Mouse (Mus musculus): ENCODE results near the gene Brd3os. TPM values are rescaled to one million over a fixed set of nuclear protein-coding genes. Genes with fewer than 3 reads are reported as not detected.

Brd3os gene
- polyA plus RNA-seq, 1 experiment from 2014 or later = 7.1 TPM

DNA sequence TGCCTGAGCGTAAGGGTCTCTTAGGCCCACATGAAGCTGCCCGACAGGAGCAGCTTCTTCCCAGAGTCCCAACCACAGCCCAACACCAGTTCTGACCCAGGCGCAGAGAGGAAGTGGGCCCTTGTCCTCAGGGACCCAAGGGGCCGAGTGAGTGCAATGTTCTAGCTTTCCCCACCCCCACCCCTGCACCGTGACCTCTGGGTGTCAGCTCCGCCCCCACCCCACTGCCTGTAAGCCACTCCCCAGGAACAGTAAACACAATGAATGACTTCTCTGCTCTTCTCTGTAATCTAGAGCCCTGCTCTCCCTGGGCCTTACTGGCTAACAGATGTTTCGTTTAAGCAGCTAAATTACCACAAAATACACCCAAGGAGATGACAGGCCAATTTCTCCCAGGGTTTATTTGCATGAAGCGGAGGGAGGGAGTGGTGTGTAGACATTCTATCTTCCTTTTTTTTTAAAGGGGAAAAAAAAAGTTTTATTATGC, 30.4 kb upstream of the Brd3os start:
- WGBS = 11% methylated on average over 8 of the region's 8 CpGs
- Histone ChIP-seq H3K9ac (no peak overlapping the region), H3K4me1 (peaks cover 64% of the 10 kb centered on the region), H3K9me3 (no peaks in the 10 kb centered on the region), H3K4me3 (replicated peaks) (no peak overlapping the region), H3K27ac (peak overlapping the region; percentile 83), H3K4me2 (peak overlapping the region; percentile 39), H3K36me3 (no peaks in the 10 kb centered on the region), H3K27me3 (replicated peaks) (no peaks in the 10 kb centered on the region)
- ATAC-seq (ENCODE audit: insufficient read depth, low FRiP score, low read depth) = peak; percentile 37; the same call in 1 of the 2 replicates

DNA sequence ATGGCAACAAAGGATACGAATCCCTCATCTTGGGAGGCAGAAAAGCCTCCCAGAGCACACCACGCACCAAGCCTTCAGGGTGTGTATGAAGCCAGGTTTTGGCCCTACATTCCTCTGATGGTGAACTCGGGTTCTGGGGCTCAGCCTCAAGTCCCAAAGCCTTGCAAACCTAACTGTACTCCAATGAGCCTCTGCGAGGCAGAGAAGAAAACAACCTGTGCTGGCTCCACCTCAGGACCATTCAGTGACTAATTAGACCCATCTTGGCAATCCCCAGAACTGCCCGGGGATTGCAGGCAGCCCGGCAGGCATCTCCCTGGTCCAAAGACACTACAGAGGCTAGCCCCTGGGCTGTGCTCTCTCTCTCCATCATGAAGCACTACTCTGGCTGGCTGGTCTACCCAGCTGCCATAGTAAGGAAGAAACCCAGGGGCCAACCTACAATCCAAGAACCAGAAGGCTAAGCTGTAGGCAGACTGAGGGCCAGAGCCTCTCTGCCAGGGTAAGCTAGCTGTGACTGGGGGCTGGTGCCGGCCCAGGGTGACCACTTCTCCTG, 29.8 kb upstream of the Brd3os start:
- Histone ChIP-seq H3K36me3 (no peaks in the 10 kb centered on the region), H3K4me2 (peak overlapping the region; percentile 39), H3K9ac (no peak overlapping the region), H3K4me3 (replicated peaks) (no peak overlapping the region), H3K27ac (peak overlapping the region; percentile 83), H3K9me3 (no peaks in the 10 kb centered on the region), H3K4me1 (peaks cover 67% of the 10 kb centered on the region), H3K27me3 (replicated peaks) (no peaks in the 10 kb centered on the region)
- ATAC-seq (ENCODE audit: insufficient read depth, low FRiP score, low read depth) = no peak
- WGBS = 23% methylated on average over 7 of the region's 7 CpGs

DNA sequence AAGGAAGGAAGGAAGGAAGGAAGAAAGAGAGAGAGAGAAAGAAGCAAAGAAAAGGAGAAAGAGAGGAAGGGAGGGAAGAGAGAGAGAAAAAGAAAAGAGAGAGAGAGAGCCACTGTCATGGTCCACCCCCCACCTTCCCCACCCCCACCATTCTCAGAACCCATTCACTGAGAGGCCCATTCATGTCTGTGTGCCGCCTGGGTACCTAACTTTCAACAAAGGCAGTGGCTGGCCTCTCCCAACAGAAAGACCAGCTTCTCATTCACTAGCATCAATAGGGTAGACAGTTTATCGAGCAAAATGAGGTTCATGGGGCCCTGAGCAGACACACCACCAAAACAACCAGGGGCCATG, 28.6 kb upstream of the Brd3os start:
- WGBS = 46% methylated on average over 2 of the region's 2 CpGs
- ATAC-seq (ENCODE audit: insufficient read depth, low FRiP score, low read depth) = no peak
- Histone ChIP-seq H3K27ac (peak overlapping the region; percentile 86), H3K4me1 (peaks cover 75% of the 10 kb centered on the region), H3K4me2 (peak overlapping the region; percentile 37), H3K9me3 (no peaks in the 10 kb centered on the region), H3K4me3 (replicated peaks) (no peak overlapping the region), H3K9ac (no peak overlapping the region), H3K27me3 (replicated peaks) (no peaks in the 10 kb centered on the region), H3K36me3 (no peaks in the 10 kb centered on the region)

DNA sequence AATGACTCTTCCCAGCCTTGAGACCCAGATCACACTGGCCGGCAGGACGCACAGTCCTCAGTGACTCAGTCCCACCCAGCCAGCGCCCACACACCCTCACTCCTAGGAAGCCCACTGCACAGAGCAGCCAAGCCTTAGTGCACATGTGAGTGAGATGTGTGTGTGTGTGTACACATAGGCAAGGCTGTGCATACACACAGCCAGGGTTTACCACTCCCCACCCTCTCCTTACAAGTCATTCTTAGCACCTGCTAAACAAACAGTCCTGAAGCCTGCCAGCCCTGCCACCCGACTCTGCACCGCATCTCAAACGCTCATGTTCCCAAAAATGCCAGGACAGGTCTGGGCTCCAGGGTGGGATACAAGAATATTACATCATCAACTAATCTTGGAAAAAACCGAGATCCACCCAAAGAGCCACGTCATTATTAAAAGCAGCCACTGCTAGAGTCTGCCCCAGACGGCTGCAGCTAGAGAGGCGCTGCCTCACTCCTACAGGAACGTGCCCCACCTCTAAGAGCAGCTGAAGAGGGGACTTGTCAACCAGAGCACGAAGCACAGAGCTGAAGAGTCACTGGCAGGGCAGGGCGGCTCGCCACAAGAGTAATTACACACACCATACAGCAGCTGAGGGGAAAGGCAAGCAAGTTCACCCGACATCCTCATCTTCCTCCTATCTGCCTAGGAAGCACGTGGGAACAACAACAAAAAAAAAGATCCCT, 28.0 kb upstream of the Brd3os start:
- peaks cover 80% of the 10 kb centered on the region for H3K4me1 ChIP-seq
- 28% methylated on average over 16 of the region's 16 CpGs for WGBS
- peak overlapping the region; percentile 86 for H3K27ac ChIP-seq
- H3K9me3 ChIP-seq = no peaks in the 10 kb centered on the region
- H3K27me3 ChIP-seq (replicated peaks) = no peaks in the 10 kb centered on the region
- no peak overlapping the region for H3K4me3 ChIP-seq (replicated peaks)
- H3K9ac ChIP-seq = no peak overlapping the region
- ATAC-seq (ENCODE audit: insufficient read depth, low FRiP score, low read depth) = peak; percentile 86
- peak overlapping the region; percentile 37 for H3K4me2 ChIP-seq
- no peaks in the 10 kb centered on the region for H3K36me3 ChIP-seq

DNA sequence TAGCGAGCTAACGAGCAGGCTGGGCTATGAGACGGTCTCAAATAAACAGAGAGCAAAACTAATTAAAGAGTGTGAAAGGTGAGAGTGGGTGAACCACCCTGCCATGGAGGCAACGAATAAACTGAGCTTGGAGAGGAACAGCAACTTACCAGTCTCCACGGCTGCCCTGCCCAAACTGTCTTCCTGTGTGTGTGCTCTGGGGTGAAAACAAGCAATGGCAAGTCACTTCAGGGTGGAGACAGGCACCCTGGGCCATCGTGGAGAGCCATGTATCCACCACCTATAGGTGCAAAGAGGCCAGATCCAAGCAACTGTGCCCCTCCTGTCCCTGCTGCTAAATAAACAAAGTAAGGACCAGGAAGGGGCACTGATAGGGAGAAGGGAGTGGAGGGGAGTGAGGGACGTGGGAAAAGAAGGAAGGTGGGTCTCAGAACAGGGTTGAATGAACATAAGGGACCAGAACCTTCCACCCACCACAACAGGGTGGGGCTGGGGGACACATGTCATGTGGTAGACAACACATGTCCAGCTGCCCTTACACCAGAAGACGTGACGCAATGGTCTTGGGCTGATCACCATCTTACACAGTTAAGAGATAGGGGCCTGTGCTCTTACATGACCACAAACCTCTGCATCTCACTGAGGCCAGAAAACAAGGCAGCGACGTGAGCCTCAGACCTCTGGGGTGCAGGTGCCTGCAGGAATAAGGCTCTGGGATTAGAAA, 26.9 kb upstream of the Brd3os start:
- ATAC-seq (ENCODE audit: insufficient read depth, low FRiP score, low read depth) = no peak
- 53% methylated on average over 11 of the region's 11 CpGs for WGBS
- H3K4me1 ChIP-seq = peaks cover 89% of the 10 kb centered on the region
- H3K4me2 ChIP-seq = peak overlapping the region; percentile 37
- H3K27me3 ChIP-seq (replicated peaks) = no peaks in the 10 kb centered on the region
- no peak overlapping the region for H3K4me3 ChIP-seq (replicated peaks)
- H3K36me3 ChIP-seq = no peaks in the 10 kb centered on the region
- no peak overlapping the region for H3K9ac ChIP-seq
- H3K27ac ChIP-seq = peak overlapping the region; percentile 86
- no peaks in the 10 kb centered on the region for H3K9me3 ChIP-seq

DNA sequence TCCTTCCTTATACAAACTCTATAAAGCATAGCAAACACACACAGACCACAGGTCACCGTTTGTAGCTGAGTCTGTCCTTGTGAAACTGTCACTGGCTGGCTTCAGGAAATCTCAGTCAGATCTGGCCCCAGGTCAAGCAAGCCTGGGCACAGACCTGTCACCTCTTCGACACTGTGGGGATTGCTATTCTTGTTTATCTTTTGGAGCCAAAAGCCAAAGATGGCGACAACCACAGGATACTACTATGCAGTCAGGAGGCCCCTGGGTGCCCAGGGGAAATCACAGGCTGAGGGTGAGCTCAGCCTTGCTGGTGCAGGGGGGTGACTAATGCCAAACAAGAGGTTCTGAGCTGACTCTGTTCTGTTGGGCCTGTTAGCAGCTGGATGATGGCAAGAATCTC, 25.7 kb upstream of the Brd3os start:
- Histone ChIP-seq H3K36me3 (no peaks in the 10 kb centered on the region), H3K4me1 (peaks cover 87% of the 10 kb centered on the region), H3K9me3 (no peaks in the 10 kb centered on the region), H3K4me2 (no peak overlapping the region), H3K4me3 (replicated peaks) (no peak overlapping the region), H3K27me3 (replicated peaks) (no peaks in the 10 kb centered on the region), H3K27ac (peak overlapping the region; percentile 86), H3K9ac (no peak overlapping the region)
- WGBS = 18% methylated on average over 3 of the region's 3 CpGs
- no peak for ATAC-seq (ENCODE audit: insufficient read depth, low FRiP score, low read depth)

DNA sequence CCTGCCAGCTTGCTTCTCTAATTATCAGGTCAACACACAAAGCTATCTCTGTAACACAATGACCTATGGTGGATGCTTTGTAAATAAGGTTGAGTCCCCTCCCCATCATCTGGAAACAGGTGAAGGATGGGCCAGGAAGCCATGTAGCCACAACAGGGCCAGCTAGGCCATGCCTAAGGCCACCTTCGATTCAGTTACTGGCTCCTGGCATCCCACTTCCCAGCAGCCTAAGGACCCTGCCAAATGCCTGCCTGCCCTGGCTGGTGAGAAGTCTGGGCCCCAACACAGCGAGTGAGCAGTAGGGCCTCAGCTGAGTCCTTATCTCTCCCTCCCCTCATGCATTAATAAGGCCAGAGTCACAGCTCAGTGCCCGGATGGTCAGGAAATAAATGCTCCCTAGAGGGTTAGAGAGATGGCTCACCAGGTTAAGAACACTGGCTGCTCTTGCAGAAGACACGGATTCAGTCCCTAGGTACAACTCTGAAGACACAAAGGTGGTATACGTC, 24.4 kb upstream of the Brd3os start:
- H3K4me1 ChIP-seq = peaks cover 78% of the 10 kb centered on the region
- no peaks in the 10 kb centered on the region for H3K36me3 ChIP-seq
- no peaks in the 10 kb centered on the region for H3K9me3 ChIP-seq
- H3K27ac ChIP-seq = peak overlapping the region; percentile 77
- ATAC-seq (ENCODE audit: insufficient read depth, low FRiP score, low read depth) = no peak
- no peak overlapping the region for H3K4me2 ChIP-seq
- 59% methylated on average over 5 of the region's 5 CpGs for WGBS
- H3K4me3 ChIP-seq (replicated peaks) = no peak overlapping the region
- H3K27me3 ChIP-seq (replicated peaks) = no peaks in the 10 kb centered on the region
- no peak overlapping the region for H3K9ac ChIP-seq

DNA sequence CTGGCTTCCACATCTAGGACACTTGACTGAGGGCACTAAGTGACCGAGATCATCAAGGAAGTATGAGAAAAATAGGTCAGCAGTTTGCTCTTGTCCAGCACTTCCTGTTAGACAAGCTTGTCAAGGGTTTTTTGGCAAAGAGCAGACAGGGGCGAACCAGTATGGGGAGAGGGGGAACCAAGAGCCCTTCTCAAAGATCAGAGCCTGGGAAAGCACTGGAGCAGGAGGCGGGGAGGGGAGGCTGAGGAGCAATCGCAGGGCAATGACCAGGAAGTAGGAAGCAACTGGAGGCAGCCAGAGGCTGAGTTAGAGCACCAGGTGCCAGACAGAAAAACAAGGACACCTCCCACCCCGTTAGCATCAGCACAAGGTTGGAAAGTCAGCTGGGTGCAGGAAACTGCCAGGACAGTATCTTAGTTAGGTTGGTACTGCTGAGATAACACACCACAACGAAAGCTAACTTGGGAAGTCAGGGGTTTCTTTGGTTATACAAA, 23.5 kb upstream of the Brd3os start:
- H3K36me3 ChIP-seq = no peaks in the 10 kb centered on the region
- WGBS = 19% methylated on average over 6 of the region's 6 CpGs
- H3K4me2 ChIP-seq = no peak overlapping the region
- H3K4me1 ChIP-seq = peaks cover 82% of the 10 kb centered on the region
- no peaks in the 10 kb centered on the region for H3K27me3 ChIP-seq (replicated peaks)
- H3K9me3 ChIP-seq = no peaks in the 10 kb centered on the region
- no peak overlapping the region for H3K4me3 ChIP-seq (replicated peaks)
- no peak; the same call in 1 of the 2 replicates for ATAC-seq (ENCODE audit: insufficient read depth, low FRiP score, low read depth)
- no peak overlapping the region for H3K9ac ChIP-seq
- peak overlapping the region; percentile 77 for H3K27ac ChIP-seq

DNA sequence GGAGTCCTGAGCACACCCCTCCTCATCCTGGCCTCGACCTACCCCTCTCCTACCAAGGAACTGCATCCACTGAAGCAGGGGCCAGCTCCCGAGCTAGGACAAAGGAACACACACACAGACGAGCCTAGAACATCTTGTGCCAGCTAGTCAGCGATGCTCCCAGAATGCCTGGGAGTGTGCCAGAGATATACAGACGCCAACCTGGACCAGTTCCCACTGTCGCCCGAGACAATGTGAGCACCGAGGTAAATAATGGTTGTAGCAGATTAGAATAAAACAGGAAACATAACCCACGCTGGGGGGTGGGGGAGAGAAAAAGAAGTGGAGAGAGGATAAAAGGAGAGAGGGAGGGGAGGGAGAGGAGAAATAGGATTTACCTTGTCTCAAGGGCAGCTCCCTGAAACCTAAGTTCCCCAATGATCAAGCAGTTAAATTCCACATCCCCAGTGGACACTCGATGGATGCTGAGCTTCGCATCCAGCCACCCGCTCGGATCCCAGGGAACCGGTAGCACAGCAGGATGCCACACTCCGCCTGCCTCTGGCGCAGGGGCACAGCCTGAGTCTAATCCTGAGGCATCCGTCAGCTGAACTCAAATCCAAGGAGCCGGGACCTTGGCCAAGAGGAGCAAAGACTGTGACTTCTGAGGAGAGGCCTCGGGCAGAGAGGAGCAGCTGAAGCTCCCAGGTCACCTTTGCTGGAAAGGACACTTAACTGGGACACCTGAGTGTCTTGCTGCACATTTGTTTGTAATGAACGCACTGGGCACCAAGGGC, 20.6 kb upstream of the Brd3os start:
- no peak for ATAC-seq (ENCODE audit: insufficient read depth, low FRiP score, low read depth)
- Histone ChIP-seq H3K9ac (no peak overlapping the region), H3K36me3 (no peaks in the 10 kb centered on the region), H3K9me3 (no peaks in the 10 kb centered on the region), H3K27me3 (replicated peaks) (no peaks in the 10 kb centered on the region), H3K4me2 (no peak overlapping the region), H3K4me1 (peaks cover 72% of the 10 kb centered on the region), H3K27ac (no peak overlapping the region), H3K4me3 (replicated peaks) (no peak overlapping the region)
- 72% methylated on average over 20 of the region's 20 CpGs for WGBS

DNA sequence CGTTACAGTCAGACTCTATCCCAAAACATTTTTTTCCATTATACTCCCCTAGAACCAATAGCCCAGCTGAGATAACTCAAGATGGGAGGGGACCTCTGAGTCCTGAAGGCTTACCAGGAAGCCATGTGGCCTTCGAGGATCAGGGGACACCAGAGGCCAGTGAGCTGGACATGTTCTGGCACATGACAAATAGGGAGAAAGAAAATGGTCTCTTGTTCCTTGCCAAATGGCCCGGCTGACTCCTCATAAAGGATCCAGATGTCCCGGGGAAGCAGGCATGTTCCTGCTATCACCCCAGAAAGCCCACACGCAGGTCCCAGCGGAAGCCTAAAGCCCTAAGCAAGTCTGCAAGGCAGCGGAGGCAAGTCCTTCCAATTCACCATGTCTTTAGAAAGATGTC, 18.5 kb upstream of the Brd3os start:
- no peak for ATAC-seq (ENCODE audit: insufficient read depth, low FRiP score, low read depth)
- Histone ChIP-seq H3K9me3 (no peaks in the 10 kb centered on the region), H3K4me1 (peaks cover 64% of the 10 kb centered on the region), H3K4me2 (peak overlapping the region; percentile 98), H3K9ac (no peak overlapping the region), H3K27ac (peak overlapping the region; percentile 31), H3K36me3 (no peaks in the 10 kb centered on the region), H3K27me3 (replicated peaks) (no peaks in the 10 kb centered on the region), H3K4me3 (replicated peaks) (no peak overlapping the region)
- WGBS = 58% methylated on average over 7 of the region's 7 CpGs

DNA sequence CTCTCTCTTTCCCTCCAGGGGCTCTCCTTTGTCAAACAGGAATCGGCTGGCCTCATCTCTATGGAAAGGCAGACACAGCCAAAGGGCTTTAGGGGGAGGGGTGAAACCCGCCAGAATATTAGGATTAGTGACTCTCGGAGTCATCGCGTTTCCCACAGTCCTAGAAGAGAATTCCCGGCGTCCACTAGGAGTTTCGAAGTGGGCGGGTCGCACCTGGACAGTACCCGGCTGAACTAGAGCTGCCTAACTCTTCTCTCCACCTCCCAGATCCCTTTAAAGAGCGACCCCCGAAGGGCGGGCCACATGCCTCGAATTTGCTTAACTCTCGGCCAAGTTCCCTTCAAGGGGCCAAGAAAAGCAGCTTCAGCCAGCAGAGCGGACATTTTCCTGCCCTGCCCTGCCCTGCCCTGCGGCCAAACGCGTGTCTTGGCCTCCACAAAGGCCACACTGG, 16.9 kb upstream of the Brd3os start:
- no peak for ATAC-seq (ENCODE audit: insufficient read depth, low FRiP score, low read depth)
- peak overlapping the region; percentile 80 for H3K9ac ChIP-seq
- 2% methylated on average over 20 of the region's 20 CpGs for WGBS

More for the DNA sequence above, 16.9 kb upstream of the Brd3os start:
- Histone ChIP-seq H3K4me3 (replicated peaks) (peak overlapping the region; percentile 91), H3K4me1 (peaks cover 49% of the 10 kb centered on the region), H3K9me3 (no peaks in the 10 kb centered on the region), H3K27ac (peak overlapping the region; percentile 81), H3K4me2 (peak overlapping the region; percentile 98), H3K36me3 (no peaks in the 10 kb centered on the region), H3K27me3 (replicated peaks) (no peaks in the 10 kb centered on the region)
